Mouse (Mus musculus): ENCODE data around the gene Baiap2. TPM values are rescaled to one million over a fixed set of nuclear protein-coding genes. Genes with fewer than 3 reads are reported as not detected.

The Baiap2 gene
- polyA plus RNA-seq, 1 experiment from 2014 or later = 34.0 TPM

DNA sequence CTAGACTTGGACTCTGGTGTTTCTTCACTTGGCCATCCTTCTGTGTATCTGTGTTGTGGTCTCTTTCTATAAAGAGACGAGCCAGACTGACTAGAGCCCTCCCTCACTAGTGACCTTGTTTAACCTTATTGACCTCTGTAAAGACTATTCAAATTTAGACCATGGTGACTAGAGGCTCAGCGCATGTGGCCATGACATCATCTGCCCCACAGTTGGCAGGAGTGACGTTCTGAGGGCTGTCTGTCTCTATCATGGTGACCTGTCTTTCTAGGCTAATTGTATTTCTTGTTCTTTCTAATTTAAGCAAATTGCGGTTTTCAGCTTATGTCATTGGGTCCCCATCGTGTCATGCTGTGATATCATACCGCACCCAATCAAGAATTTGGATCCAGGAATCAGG, 8.8 kb downstream of the Baiap2 start:
- Histone ChIP-seq H3K36me3 (no peaks in the 10 kb centered on the region), H3K9ac (replicated peaks) (no peak overlapping the region), H3K9me3 (no peaks in the 10 kb centered on the region), H3K4me3 (no peak overlapping the region), H3K4me1 (peaks cover 8% of the 10 kb centered on the region), H3K27me3 (no peaks in the 10 kb centered on the region), H3K27ac (replicated peaks) (no peak overlapping the region), H3K4me2 (replicated peaks) (no peak overlapping the region)
- WGBS = 90% methylated on average over 6 of the region's 6 CpGs
- no peak for ATAC-seq (replicated peaks)

DNA sequence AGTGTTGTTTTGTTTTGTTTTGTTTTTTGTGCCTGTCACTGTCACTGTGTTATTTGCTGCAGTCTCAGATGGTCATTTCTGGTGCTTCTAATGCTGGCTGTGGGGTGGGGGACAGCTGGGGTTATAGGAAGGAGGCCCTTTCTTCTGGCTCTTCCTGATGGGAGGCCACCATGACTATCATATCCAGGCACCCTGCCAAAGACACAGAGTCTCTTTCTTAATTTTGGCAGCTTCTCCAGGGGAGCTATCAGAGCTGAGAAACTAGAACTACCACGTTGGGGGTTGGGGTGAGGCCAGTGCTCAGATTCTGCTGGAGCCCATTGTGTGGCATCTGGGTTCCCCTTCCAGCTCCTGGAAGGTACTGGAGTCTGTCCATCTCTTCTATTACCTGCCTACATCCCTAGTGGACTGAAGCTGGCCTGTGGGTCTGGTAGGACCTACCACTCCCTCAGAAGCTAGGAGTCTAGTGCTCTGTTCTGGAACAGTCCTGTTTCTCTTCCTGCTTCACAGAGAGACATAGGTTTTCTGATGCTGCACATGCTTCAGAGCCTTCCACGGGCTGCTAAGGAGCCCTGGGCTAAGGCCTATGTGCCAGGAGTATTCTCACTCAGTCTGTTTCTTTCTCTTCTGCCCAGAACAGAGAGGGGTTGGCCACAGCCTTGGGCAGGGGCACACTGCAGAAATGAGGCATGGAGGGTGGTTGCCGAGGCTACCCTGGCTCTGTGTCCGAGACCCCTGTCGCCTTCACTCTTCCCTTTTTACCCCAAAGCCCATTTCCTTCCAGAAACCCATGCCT, 10.1 kb downstream of the Baiap2 start:
- Histone ChIP-seq H3K4me2 (replicated peaks) (no peak overlapping the region), H3K27me3 (no peaks in the 10 kb centered on the region), H3K27ac (replicated peaks) (peak overlapping the region; percentile 50), H3K36me3 (no peaks in the 10 kb centered on the region), H3K4me3 (no peak overlapping the region), H3K9me3 (no peaks in the 10 kb centered on the region), H3K9ac (replicated peaks) (no peak overlapping the region), H3K4me1 (peaks cover 8% of the 10 kb centered on the region)
- WGBS = 59% methylated on average over 5 of the region's 5 CpGs
- ATAC-seq (replicated peaks) = no peak

DNA sequence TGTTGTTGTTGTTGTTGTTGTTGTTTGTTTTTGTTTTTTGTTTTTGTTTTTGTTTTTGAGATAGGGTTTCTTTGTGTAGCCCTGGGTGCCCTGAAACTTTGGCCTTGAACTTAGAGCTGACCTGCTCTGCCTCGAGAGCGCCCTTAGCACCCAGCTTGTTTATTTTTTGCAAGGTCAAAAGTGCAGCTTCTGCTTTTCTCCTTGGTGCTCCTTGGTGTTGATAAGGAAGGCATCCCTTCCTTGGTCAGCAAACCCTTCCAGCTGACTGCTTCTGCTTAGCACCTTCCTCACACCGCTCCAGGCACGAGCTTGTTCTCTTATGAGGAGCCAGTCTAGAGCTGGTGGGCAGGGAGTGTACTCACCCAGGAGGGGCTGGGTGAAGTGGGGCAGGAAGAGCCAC, 11.7 kb downstream of the Baiap2 start:
- Histone ChIP-seq H3K9ac (replicated peaks) (no peak overlapping the region), H3K4me2 (replicated peaks) (no peak overlapping the region), H3K4me3 (no peak overlapping the region), H3K9me3 (no peaks in the 10 kb centered on the region), H3K27me3 (no peaks in the 10 kb centered on the region), H3K4me1 (peaks cover 8% of the 10 kb centered on the region), H3K27ac (replicated peaks) (no peak overlapping the region), H3K36me3 (no peaks in the 10 kb centered on the region)
- 80% methylated on average over 4 of the region's 4 CpGs for WGBS
- ATAC-seq (replicated peaks) = no peak

DNA sequence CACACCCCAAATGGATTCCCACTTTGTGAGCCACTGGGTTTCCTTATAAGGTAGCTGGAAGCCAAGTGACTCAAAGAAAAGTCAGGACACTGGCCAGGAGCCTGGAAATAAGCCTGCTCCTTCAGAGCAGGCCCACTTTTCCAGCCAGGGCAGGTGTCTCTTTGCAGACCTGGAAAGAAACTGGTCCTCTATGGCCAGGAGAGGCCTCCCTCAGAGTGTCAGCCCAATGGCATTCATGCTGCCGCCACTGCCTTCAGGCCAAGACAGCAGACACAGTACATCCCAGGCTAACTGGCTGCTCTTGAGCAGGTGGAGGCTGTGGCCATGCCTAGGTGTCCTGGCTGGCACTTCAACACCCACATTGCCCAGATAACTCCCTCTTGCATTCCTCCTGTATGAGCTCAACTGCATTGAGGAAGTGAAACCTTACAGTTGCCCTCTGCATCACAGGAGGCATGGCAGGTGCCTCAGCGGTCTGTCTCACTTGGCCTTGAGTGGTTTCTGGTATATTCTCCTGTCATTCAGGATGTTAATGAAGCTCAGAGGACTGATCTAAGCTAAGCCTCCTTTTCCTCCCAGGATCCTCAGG, 12.3 kb downstream of the Baiap2 start:
- Histone ChIP-seq H3K9ac (replicated peaks) (no peak overlapping the region), H3K27ac (replicated peaks) (no peak overlapping the region), H3K9me3 (no peaks in the 10 kb centered on the region), H3K4me2 (replicated peaks) (no peak overlapping the region), H3K36me3 (no peaks in the 10 kb centered on the region), H3K27me3 (no peaks in the 10 kb centered on the region), H3K4me1 (peaks cover 8% of the 10 kb centered on the region), H3K4me3 (no peak overlapping the region)
- 76% methylated on average over 2 of the region's 2 CpGs for WGBS
- ATAC-seq (replicated peaks) = no peak

DNA sequence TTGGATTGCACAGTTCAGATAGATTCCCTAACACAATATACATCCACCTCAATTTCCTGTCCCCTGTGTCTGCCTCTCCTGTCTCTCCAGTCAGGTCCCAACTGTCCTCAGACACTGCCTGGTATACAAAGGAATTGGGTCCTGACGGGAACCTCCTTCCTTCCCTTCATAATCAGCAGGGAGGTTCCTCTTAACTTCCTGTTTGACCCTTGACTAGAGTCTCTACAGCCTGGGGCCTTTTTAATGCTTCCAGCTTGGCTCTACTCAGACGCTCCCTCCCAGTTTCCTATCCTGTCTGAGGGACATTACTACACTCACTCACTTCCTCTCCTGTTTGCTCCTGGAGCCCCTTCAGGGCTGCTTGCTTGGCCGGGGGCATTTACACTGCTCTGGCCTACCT, 12.9 kb downstream of the Baiap2 start:
- H3K27ac ChIP-seq (replicated peaks) = no peak overlapping the region
- H3K27me3 ChIP-seq = no peaks in the 10 kb centered on the region
- H3K4me2 ChIP-seq (replicated peaks) = no peak overlapping the region
- H3K4me1 ChIP-seq = peaks cover 8% of the 10 kb centered on the region
- no peak overlapping the region for H3K9ac ChIP-seq (replicated peaks)
- no peak overlapping the region for H3K4me3 ChIP-seq
- no peak for ATAC-seq (replicated peaks)
- H3K9me3 ChIP-seq = no peaks in the 10 kb centered on the region
- no peaks in the 10 kb centered on the region for H3K36me3 ChIP-seq
- 78% methylated on average over 3 of the region's 3 CpGs for WGBS

DNA sequence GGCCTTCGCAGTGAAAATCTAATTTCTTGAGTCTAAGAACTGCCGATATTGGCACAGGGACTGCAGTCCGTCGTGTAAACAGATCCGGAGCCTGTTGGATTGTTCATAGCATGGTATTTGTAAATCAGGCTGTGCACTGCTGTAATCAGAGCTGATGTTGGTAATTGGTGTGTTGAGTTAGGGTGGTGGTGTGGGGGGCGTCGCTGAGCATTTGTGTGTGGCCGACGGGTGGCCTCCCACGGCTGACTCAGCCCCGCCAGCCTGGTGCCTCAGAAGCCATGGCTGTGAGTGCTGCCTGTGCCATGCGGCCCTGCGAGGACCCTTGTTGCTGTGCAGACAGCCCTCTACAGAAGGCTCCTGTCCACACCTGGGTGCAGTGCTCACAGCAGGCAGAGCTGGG, 14.0 kb downstream of the Baiap2 start:
- WGBS = 73% methylated on average over 13 of the region's 13 CpGs
- no peak for ATAC-seq (replicated peaks)
- H3K9ac ChIP-seq (replicated peaks) = no peak overlapping the region
- H3K9me3 ChIP-seq = no peaks in the 10 kb centered on the region
- H3K4me2 ChIP-seq (replicated peaks) = no peak overlapping the region
- no peak overlapping the region for H3K4me3 ChIP-seq
- H3K36me3 ChIP-seq = no peaks in the 10 kb centered on the region
- H3K27ac ChIP-seq (replicated peaks) = no peak overlapping the region
- H3K4me1 ChIP-seq = peaks cover 8% of the 10 kb centered on the region
- H3K27me3 ChIP-seq = no peaks in the 10 kb centered on the region

DNA sequence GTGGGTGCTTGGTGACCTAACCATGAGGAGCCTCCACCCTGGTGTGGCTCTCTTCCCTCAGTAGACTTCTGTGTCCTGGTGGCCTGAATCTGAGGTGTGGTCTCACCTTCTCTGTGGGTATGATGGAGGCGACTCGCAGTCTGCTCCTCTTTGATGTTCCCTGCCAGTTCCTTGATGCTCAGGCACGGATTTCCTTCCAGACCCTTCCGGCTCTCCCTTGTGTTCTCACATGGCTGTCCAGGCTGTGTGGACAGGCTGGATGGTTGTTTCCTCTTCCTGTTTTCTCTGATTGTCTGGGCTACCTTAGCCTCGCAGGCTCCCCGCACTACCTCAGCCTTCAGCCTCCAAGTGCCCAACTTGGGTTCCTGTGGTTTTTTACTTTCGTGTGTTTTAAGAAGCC, 16.3 kb downstream of the Baiap2 start:
- 89% methylated on average over 7 of the region's 7 CpGs for WGBS
- Histone ChIP-seq H3K4me3 (no peak overlapping the region), H3K27ac (replicated peaks) (no peak overlapping the region), H3K27me3 (no peaks in the 10 kb centered on the region), H3K4me1 (no peaks in the 10 kb centered on the region), H3K36me3 (no peaks in the 10 kb centered on the region), H3K9me3 (no peaks in the 10 kb centered on the region), H3K9ac (replicated peaks) (no peak overlapping the region), H3K4me2 (replicated peaks) (no peak overlapping the region)
- no peak for ATAC-seq (replicated peaks)

DNA sequence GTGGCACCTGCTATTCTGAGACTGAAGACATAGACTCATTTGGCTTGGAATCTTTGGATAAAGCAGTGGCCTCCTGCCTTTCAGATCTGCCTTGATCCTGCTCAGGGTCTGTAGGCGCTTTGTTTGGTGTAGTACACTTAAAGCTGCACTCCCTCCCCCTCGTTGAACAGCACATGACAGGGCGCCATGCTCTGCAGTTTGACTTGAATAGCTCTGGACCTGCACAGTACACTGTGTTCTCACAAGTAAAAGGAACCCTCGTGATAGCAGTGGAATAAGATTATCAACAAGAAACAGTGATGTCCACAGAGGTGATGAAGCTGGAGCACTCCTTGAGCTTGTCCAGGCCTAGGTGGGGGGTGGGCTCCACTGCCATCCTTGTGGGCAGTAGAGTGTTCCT, 17.2 kb downstream of the Baiap2 start:
- Histone ChIP-seq H3K9ac (replicated peaks) (no peak overlapping the region), H3K27ac (replicated peaks) (no peak overlapping the region), H3K9me3 (no peaks in the 10 kb centered on the region), H3K4me3 (no peak overlapping the region), H3K36me3 (no peaks in the 10 kb centered on the region), H3K4me2 (replicated peaks) (no peak overlapping the region), H3K4me1 (0 out of 2 replicates have a peak, but pooled peaks cover under 1% of the 10 kb centered on the region), H3K27me3 (no peaks in the 10 kb centered on the region)
- WGBS = 67% methylated on average over 4 of the region's 4 CpGs
- no peak for ATAC-seq (replicated peaks)

DNA sequence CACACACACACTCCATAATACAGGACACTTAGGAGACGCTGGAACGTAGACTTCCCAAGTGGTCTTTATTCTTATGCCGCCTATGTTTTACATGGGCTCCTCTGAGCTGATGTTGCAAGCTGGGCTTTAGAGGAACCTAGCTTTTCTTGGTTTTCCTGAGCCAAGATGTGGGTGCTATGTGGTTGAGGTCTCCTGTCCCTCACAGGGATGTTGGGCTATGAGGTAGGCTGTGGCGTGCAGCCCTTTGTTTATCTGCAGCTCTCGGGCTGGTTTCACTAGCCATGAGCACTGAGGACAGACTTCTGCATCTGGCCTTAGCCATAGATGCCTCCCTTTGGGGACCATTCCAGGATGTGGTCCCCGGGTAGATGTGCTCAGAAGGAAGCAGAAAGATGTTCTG, 18.1 kb downstream of the Baiap2 start:
- no peak overlapping the region for H3K27ac ChIP-seq (replicated peaks)
- no peaks in the 10 kb centered on the region for H3K9me3 ChIP-seq
- no peak for ATAC-seq (replicated peaks)
- no peak overlapping the region for H3K9ac ChIP-seq (replicated peaks)
- H3K4me2 ChIP-seq (replicated peaks) = no peak overlapping the region
- 92% methylated on average over 6 of the region's 6 CpGs for WGBS
- H3K36me3 ChIP-seq = no peaks in the 10 kb centered on the region
- no peak overlapping the region for H3K4me3 ChIP-seq
- no peaks in the 10 kb centered on the region for H3K27me3 ChIP-seq
- H3K4me1 ChIP-seq = 0 out of 2 replicates have a peak, but pooled peaks cover 4% of the 10 kb centered on the region

DNA sequence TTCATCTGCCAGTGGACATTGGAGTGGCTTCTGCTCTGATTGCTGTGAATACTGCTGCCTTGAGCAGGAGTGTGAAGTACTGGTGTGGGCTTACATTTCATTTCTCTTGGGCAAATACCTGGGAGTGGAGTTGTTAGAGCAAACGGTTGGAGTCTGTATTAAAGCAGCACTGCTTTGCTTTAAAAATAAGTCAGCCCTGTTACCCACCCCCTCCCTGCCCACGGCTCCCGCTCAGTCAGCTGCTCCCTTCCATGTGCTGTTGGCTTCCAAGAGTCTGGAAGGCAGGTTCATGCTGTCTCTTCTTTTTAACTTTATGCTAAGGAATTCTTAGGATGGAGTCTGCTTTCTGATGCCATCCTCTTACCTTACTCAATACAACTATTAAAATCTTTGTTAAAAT, 18.9 kb downstream of the Baiap2 start:
- no peak overlapping the region for H3K4me2 ChIP-seq (replicated peaks)
- no peaks in the 10 kb centered on the region for H3K36me3 ChIP-seq
- 0 out of 2 replicates have a peak, but pooled peaks cover 4% of the 10 kb centered on the region for H3K4me1 ChIP-seq
- H3K9ac ChIP-seq (replicated peaks) = no peak overlapping the region
- no peak overlapping the region for H3K27ac ChIP-seq (replicated peaks)
- H3K9me3 ChIP-seq = no peaks in the 10 kb centered on the region
- WGBS = 76% methylated on average over 3 of the region's 3 CpGs
- H3K27me3 ChIP-seq = no peaks in the 10 kb centered on the region
- no peak overlapping the region for H3K4me3 ChIP-seq
- ATAC-seq (replicated peaks) = no peak

DNA sequence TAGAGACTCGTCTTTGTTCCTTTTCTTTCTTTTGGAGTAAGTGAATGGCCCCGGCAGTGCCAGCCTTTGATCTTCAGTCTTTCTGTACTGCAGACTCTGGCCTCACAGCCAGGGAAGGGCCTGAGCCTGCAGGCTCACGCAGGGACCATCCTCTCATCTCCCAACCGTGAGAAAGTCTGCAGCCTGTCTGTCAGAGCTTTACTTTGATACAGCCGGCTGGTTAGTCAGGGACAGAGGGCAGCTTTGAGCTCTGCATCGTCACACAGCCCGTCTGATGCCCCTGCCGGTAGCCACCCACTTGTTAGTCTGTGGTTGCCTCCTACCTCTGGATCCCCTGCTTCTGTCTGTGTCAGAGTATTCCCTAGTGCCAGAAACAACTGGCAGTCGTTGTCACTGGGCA, 22.5 kb downstream of the Baiap2 start:
- Histone ChIP-seq H3K27ac (replicated peaks) (no peak overlapping the region), H3K9me3 (no peaks in the 10 kb centered on the region), H3K4me1 (peaks cover 11% of the 10 kb centered on the region), H3K27me3 (no peaks in the 10 kb centered on the region), H3K4me2 (replicated peaks) (no peak overlapping the region), H3K9ac (replicated peaks) (no peak overlapping the region), H3K4me3 (no peak overlapping the region), H3K36me3 (no peaks in the 10 kb centered on the region)
- no peak for ATAC-seq (replicated peaks)
- WGBS = 7% methylated on average over 9 of the region's 9 CpGs

DNA sequence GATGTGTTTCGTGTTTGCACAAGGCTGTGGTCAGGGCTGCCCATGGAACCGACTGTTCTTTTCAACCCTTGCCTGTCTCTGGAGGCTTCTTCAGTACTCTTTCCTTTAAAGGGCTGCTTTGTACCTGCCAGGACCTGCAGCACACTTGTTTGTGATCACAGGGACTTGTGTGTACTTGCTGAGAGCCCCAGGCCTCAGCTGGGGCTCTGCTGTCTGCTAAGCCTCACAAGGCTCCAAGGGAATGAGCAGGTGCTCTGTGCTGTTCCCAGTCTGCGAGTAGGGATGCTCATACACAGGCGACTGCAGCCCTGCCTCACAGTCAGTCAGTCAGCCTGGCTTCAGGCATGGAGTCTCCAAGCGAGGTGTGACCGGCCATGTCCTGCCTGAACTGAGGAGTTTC, 23.7 kb downstream of the Baiap2 start:
- H3K4me2 ChIP-seq (replicated peaks) = no peak overlapping the region
- 85% methylated on average over 6 of the region's 6 CpGs for WGBS
- H3K36me3 ChIP-seq = no peaks in the 10 kb centered on the region
- no peaks in the 10 kb centered on the region for H3K27me3 ChIP-seq
- peaks cover 21% of the 10 kb centered on the region for H3K4me1 ChIP-seq
- no peak overlapping the region for H3K9ac ChIP-seq (replicated peaks)
- no peak overlapping the region for H3K27ac ChIP-seq (replicated peaks)
- H3K4me3 ChIP-seq = no peak overlapping the region
- ATAC-seq (replicated peaks) = no peak
- no peaks in the 10 kb centered on the region for H3K9me3 ChIP-seq

DNA sequence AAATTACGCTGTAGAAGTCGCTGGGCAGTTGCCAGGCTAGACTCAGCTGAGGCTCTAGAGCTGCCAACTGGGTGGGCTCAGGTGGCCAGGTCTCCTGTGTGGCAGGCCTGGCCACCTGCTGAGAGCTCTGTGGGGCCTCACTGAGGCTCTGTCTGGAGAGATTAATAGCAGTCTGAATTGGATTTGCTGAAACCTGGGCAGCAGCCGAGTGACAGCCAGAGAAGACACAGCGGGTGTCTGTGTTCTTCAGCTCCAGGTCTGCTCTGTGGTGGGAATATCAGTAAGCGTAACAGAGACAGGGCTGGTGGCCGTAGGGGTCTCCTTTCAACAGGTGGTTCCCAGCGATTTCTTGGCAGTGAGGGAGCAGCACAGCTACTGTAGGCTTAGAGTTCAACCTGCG, 24.8 kb downstream of the Baiap2 start:
- WGBS = 66% methylated on average over 8 of the region's 8 CpGs
- no peak overlapping the region for H3K4me2 ChIP-seq (replicated peaks)
- H3K36me3 ChIP-seq = no peaks in the 10 kb centered on the region
- peaks cover 21% of the 10 kb centered on the region for H3K4me1 ChIP-seq
- H3K4me3 ChIP-seq = no peak overlapping the region
- ATAC-seq (replicated peaks) = no peak
- H3K27ac ChIP-seq (replicated peaks) = no peak overlapping the region
- H3K27me3 ChIP-seq = no peaks in the 10 kb centered on the region
- no peak overlapping the region for H3K9ac ChIP-seq (replicated peaks)
- H3K9me3 ChIP-seq = no peaks in the 10 kb centered on the region

Measured in forebrain, embryonic 15.5 days (tissue).